Mouse (Mus musculus) right cerebral cortex, postnatal 14 days (tissue): Measurements from ENCODE around the gene Abcb10.
"Not testable (repeated sequence)": the region's sequence is repeated elsewhere in the genome, so short reads cannot be mapped to it uniquely, and the experiment has no call there.

ENCODE experiments used
- DNase-seq: peaks from one replicate; pipeline ENCODE4 v3.0.0; 2022

Abcb10 gene

DNA sequence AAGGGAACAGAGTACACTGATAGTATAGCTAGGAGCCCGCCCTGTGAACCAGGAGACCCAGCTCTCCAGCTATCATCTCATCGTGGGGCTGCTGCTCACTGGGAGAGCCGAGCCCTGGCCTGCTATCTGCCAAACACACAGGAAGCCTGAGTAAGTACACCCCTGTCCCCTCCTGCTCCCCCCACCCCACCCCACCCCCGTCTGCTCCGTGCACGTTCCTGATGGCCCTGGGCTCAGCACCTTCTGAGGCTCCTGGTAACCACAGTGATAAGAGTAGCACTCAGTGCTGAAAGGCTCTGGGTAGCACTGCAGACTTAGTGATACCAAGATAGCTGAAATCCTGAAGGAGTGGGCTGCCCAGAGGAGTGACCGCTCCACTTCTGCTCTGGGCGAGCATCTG is 4.0 kb downstream of the Abcb10 start:
- DNase-seq, result no peak

DNA sequence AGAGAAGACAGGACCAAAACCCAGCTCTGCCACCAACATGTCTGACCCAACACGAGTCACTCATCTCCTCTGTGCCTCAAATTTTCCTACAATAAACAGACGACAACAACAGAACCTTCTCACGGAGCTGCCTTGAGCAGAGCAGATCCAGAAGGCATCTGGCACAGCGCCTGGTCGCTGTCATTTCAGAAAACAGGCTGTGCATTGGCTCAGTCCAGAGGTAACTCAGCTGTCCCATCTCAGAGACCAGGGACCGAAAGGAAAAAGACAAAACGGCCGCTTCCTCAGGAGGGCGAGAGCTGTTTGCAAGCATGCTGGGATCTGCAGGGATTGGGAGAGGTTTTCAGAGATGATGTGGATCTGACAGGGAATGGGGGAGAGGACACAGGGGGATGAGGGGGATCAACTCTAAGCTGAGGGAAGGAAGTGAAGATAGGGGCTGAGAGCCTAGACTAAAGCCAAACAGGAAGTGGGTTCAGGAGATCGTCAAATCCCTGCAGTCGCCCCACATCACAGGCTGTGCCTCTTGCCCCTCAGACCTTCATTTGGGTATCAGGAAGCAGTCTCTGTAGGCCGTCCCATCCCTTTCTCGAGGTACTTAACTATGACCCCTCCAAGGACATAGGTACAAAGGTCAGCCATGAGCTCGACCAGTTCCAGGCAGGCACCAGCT is 4.6 kb downstream of the Abcb10 start:
- peak; percentile 28 for DNase-seq

DNA sequence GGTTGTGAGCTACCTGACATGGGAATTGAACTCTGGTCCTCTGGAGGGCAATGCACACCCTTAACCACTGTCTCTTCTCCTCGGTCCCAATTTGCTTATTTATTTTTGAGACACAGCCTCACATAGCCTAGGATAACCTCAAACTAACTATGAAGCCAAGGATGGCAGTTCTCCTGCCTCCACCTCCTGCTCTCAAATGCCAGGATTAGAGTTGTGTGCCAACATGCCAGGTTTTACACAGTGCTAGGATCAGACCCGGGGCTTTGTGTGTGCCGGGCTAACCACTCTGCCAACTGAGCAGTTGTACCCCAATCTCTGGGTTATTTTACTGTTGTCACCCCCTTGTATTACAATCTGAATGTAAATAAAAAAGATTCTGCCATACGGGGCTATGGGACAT is 5.4 kb downstream of the Abcb10 start:
- no peak for DNase-seq

DNA sequence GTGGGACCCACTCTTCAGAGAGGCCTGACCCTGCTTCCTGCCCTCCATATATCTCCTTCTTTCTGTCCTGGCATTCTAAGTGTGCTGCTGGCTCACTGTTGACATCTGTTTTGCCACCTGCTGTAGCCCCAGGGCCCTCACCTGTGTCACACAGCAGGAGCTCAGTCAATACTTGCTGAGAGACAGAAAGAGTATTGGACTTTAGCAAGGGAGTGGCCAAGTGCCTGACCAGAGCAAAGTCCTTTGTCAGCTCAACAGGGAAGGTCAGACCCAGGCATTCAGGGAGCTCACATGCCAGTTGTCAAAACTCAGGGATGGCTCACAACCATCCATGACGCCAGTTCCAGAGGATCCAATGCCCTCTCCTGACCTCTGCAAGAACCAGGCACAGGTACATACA is 9.4 kb downstream of the Abcb10 start:
- no peak for DNase-seq

DNA sequence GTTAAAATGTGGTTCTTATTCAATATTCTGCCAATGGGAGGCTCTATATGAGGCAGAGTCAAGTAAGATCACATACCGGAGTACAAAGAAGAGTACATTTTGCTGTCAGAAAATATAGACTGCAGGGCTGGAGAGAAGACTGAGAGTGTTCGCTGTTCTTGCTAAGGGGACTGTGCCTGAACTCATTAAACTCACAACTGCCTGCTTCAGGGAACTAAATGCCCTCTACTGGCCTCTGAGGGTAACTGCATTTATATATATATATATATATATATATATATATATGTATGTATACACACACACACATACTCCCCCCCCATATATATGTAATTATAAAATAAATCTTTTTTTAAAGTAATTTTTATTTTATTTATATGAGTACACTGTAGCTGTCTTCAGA is 16.0 kb downstream of the Abcb10 start:
- no peak for DNase-seq

DNA sequence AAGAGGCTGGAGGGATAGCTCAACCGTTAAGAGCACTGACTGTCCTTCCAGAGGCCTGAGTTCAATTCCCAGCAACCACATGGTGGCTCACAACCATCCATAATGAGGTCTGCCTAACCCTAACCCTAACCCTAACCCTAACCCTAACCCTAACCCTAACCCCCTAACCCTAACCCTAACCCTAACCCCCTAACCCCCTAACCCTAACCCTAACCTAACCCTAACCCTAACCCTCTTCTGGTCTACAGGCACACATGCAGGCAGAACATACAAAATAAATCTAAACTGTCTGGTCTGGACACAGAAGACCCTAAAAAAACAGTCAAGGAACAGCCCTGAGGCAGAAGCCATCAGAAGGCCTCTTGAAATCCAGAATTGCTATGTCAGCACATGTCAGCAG is 21.6 kb downstream of the Abcb10 start:
- DNase-seq, result no peak

DNA sequence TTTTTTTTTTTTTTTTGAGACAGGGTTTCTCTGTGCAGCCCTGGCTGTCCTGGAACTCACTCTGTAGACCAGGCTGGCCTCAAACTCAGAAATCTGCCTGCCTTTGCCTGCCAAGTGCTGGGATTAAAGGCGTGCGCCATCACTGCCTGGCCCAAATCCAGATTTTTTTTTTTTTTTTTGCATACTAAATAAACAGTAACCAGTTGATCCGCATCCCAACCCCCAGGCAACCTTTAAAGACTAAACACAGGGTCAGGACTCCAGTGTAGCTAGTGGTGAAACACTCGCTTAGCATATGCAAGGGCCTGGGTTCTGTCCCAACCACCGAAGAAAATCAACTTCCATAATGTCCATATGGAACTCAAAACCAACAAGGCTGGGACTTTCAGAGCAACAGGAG is 22.4 kb downstream of the Abcb10 start:
- not testable (repeated sequence) for DNase-seq

DNA sequence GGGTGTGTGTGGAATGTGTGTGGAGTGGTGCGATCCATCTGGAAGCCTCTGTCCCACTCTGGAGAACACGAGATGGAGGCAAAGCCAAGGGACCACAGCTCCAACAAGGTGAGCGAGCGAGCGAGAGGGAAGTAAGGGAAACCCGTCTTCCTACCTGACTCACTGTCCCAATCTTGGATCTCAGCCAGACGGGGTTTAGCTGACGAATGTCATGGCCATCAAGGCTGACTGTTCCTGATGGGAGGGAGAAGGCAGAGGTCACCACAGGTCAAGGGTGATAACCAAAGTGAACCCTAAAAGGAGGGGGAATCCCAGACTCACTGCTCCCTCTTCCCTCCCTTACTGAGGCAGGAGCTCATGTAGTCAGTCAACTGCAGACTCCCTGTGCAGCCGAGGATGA is 22.9 kb downstream of the Abcb10 start:
- DNase-seq, result no peak

DNA sequence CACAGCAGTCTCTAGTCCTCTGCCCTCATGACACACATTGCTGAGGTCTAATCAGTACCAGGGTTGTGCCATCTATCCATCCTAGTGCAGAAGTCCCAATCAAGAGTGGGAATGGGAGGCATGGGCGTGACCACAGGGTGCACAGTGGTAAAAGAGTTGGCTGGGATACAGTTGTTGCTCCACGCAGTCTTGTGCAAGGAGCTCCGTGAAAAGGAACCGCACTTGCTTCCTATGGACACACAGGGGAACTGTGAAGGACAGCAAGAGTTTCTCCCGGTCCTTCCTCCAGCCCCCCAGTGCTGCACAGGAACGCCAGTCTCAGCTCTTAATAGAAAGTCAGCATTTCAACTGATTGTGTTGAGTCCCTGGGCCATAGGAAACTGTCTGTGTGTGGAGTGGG is 23.4 kb downstream of the Abcb10 start:
- no peak for DNase-seq

DNA sequence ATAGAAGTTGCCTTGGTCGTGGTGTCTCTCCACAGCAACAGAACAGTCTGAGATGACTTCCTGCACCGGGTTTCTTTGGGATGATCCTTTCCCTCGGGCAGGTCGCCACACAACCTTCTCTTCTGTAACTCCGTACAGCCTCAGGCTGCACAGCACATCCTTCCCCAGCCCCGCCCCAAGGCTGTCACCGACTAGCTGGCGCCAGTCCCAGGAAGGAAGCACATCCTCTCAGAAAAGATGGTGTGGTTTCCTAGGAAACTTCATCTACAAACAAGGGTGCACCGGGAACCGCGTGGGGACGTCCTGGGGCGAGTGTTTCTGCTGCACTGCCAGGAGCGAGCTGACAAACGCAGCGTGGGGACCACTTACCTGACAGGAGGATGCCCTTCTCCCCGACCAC is 24.8 kb downstream of the Abcb10 start:
- DNase-seq, result peak; percentile 56

DNA sequence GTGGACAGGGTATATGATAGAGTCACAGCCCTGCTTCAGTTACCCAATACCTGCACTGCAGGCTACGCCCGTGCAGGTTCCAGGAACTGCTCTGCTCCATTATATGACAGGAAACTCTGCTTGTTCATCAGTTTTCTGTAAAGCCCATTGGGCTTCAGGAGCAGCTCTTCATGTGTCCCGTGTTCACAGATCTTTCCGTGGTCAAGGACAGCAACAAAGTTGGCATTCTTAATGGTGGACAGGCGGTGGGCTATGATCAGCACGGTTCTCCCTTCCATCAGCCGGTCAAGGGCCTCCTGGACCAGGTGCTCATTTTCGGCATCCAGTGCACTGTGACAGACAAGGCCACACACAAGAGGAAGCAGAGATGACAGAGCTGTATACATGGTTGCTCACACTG is 28.7 kb downstream of the Abcb10 start:
- no peak for DNase-seq

DNA sequence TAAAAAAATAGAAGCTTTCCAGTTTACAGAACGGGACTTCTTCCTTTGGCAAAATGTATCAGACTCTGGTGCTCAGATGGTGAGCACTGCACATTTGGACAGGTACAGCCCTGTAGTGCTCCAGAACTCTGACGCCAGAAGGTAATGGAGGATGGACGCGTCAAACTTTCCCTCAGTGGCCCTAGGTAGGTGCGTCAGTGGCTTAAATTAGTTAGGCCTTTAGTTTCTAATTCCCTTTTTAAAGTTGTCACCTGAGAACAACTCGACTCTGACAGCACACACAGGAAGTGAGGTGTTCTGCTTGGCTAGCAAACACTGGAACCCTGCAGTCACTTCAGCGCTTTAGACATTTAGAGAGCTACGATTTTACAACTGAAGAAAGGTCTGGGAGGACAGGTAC is 29.2 kb downstream of the Abcb10 start:
- DNase-seq, result no peak

DNA sequence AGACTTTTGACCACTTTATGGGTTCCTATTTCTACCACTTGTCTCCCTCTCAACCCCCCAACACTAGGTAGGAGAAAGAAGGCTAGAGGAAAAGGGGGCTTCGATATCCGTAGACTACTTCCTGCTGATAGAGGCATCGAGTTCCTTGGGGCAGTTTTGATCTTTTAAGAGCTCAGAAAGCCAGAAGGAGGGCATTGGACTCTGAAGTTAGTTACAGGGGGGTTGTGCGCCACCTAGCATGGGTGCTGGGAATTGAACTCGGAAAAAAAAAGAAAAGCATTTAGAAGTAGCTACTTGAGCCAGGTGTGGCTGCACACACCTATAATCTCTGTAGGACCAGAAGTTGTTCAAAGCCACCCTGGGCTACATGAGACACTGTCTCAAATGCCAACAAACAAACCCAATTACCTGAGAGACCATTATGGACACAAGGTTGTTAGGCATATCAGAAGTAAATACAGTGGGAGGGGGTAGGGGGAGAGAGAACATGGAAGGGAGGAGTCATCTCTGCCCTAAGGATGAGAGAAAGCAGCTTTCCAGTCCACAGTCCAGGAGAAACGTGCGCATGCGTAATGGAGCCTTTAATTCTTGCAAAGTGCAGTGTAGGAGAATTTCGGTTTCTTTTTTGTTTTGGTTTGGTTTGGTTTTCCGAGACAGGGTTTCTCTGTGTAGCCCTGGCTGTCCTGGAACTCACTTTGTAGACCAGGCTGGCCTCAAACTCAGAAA is 32.7 kb downstream of the Abcb10 start:
- DNase-seq, result peak; percentile 36

DNA sequence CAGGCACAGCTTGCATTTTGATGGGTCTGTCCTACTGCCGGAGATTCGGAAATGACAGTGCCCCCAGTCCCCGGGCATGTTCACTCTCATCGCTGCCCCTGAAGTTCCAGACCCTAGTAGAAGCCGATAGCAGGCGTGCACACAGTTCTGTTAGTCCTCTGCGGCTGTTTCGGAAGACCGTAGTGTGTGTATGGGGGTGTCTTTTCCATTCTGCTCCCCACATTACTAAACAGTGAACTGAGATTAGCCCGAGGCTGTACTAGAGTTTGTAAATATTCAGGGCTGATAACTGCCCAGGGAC is 33.3 kb downstream of the Abcb10 start:
- DNase-seq, result no peak

DNA sequence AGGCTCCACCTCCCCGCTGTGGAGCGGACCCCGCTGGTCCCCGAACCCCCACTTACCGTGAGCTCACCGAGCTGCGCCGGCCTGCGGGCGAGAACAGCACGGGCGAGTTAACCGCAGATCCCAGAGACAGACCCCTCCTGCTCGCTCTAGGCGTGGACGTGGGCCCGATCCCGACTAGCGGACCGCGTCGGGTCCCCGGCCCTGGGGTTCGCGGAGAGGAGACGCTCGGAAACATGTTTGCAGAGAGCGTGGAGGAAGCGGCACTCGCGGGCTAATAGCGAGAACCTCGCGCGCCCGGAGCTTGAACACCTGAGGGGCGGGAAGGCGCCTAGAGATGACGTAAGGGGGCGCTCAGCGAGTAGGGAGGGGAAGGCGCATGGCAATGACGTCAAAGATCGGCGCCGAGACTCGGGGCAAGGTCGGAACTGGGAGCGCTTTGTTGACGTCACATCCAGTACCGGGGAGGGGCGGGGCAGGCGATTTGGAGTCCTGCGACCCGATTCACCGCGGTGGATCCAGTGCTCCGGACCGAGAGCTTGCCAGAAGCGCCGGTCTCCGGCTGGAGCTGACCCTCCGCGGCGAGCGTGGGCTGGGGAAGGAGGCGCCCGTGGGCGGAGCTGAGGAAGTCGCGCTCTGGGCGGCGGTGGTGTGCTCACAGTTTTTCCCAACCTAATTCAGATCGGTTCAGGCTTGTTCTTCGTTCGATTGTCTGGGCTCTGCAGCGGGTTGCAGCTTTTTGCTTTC is 33.8 kb downstream of the Abcb10 start, which contains the start of gene Nup133:
TSS of gene Nup133 (minus strand) at position 324 of the 744 bp plus-strand sequence.
- DNase-seq, result peak; percentile 100

DNA sequence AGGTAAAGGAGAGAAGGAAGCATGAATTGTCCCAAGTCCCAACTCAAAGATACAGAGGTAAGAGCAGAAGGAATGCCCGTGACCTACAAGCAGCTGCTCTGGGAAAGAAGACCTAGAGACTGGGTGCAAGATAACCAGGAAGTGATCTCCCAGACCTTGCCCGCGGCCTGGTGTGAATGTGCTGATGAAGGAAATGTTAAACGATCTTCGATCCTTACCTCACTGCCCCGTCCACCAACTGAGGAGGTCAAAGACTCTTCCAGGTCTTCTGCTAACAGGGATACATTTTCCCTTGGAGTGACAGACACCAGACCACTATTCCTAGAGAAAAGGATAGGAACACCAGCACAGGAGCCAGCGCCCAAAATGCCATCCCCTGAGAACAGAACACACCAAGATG is 53.9 kb downstream of the Abcb10 start:
- DNase-seq, result no peak

DNA sequence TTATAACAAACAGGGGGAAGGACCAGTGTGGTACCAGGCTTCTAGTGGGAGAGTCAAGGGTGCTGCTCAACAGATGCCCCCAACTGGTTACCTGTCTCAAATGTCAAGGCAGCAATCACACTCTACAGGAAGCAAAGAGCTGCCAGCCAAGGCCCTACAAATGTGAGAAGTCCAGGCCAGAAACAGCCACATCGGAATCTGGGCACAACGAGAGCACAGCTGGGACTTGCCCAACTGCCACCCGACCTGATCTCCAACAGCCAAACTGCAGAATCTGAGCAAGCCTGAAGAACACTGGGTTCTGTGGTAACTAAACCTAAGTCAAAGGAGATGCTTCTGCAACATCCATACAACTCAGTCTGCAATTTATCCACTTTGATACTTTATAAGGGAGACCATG is 57.3 kb downstream of the Abcb10 start:
- no peak for DNase-seq

DNA sequence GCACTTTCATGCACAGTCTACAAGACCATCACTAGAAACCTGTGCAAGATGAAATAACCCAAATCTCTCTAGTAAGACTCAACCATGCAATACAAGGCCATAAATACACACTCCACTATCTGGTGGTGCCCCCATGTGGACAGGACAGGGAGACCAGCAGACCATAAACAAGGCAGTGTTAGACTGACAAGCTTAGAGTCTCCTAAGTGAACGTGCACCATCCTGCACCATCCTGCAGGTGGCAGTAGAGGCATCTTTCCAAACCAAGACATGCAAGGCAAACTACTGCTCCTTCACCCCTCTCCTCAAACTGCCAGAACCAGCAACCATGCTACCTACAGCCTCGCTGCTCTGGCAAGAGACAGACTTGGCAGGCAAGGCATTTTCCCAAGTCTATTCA is 58.2 kb downstream of the Abcb10 start:
- peak; percentile 78 for DNase-seq

DNA sequence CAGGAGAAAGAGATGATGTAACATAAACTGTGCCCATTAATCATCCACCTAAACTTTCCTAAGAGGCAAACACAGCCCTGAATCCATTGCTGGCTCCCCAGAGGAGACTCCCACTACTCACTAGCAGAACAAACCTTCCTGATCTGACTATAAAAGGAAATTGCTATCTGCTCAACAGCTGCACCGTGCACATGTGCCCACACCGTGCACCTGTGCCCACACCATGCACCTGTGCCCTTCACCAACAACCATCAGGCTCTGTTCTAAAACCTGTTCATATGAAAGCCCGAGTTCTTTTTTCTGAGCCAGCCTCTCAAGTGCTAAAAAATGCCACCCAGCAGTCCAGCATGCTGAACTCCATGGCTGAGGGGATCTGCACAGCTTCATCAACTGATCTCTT is 68.3 kb downstream of the Abcb10 start:
- DNase-seq, result no peak

DNA sequence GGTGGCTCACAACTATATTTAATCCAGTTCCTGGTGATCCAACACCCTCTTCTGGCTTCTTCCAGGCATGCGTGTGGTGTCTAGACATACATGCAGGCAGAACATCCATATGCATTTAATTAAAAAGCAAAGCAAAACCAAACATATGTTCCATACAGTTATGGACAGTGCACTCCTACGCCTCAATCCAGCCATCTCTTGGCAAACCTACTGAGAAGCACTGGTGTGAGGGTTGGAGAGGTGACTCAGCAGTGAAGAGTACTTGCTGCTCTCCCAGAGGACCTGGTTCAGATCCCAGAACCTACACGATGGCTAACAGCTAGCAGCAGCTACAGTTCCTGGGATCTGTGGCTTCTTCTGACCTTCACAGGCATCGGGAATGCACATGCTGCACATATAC is 70.7 kb downstream of the Abcb10 start:
- no peak for DNase-seq

DNA sequence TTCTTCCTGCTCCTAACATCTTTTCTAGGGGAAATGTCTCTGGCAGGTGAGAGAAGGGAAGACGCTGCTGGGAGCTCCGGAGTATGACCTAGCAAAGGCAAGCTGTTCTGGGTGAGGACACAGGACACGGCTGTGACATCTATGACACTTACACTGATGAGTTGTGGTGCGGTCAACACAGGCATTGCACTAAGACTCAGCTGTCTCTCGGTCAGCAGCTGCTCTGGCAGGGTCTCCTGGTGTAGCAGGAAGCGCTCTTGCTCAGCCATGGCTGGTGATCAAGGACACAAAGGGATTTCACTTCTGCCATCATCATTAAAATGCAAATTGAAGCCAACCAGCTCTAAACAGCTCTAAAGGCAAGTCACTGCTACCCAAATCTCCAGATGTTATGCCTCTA is 75.3 kb downstream of the Abcb10 start:
- DNase-seq, result no peak

DNA sequence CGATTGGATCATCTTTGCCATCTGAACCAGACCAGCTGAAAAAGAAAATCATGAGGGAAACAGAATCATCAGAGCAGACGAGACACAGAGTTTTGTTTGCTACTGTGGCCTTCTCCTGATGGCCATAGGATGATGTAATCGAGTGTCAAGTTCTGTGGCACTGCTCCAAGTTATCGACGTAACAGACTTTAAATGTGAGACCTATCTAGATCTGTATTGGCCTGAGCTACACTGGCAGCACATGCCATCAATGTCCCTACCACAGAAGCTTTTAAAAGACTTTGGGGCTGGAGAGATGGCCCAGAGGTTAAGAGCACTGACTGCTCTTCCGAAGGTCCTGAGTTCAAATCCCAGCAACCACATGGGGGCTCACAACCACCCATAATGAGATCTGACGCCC is 80.3 kb downstream of the Abcb10 start:
- no peak for DNase-seq
